Mouse (Mus musculus) forebrain, embryonic 16.5 days (tissue): ENCODE data around the gene Igfbp3. TPM values are rescaled to one million over a fixed set of nuclear protein-coding genes. Genes with fewer than 3 reads are reported as not detected.
A peak's percentile ranks its signal among the peaks of the same experiment; 100 is the strongest.

Experiments
- ATAC-seq: fragments of 200-750 bp; cut with Nextera tagmentation; 2 replicates; pipeline ENCODE4 v1.8.0; 2017; ENCODE audit warnings: mild to moderate bottlenecking, moderate library complexity
- H3K27ac ChIP-seq: fragments of 300-500 bp; sonication (generic); 2 replicates; pipeline ENCODE4 v1.5.1; 2014; ENCODE audit warnings: low read length, control low read depth
- H3K27me3 ChIP-seq: fragments of 300-500 bp; sonication (generic); replicated peaks from 2 replicates; pipeline ENCODE4 v1.6.1; 2014; ENCODE audit warnings: low read length; ENCODE audit not compliant: control insufficient read depth, insufficient read depth
- H3K36me3 ChIP-seq: fragments of 300-500 bp; sonication (generic); 2 replicates; pipeline ENCODE4 v1.6.1; 2014; ENCODE audit not compliant: control insufficient read depth, insufficient read depth
- H3K4me1 ChIP-seq: fragments of 300-500 bp; sonication (generic); replicated peaks from 2 replicates; pipeline ENCODE4 v1.6.1; 2014; ENCODE audit warnings: low read length; ENCODE audit not compliant: control insufficient read depth, insufficient read depth
- H3K4me2 ChIP-seq: fragments of 300-500 bp; sonication (generic); 2 replicates; pipeline ENCODE4 v1.6.1; 2014; ENCODE audit warnings: mild to moderate bottlenecking, low read length, control low read depth
- H3K4me3 ChIP-seq: fragments of 300-500 bp; sonication (generic); replicated peaks from 2 replicates; pipeline ENCODE4 v1.5.1; 2014; ENCODE audit warnings: mild to moderate bottlenecking, low read length, control low read depth
- H3K9ac ChIP-seq: fragments of 300-500 bp; sonication (generic); replicated peaks from 2 replicates; pipeline ENCODE4 v1.6.1; 2014; ENCODE audit warnings: low read depth, low read length, control low read depth
- H3K9me3 ChIP-seq: fragments of 300-500 bp; sonication (generic); 2 replicates; pipeline ENCODE4 v1.6.1; 2016; ENCODE audit warnings: low read length; ENCODE audit not compliant: control insufficient read depth
- WGBS: fragments of 180-500 bp; shearing (Covaris S2); extraction: QIAGEN DNeasy Blood & Tissue Kit; methylation state at CpG from one replicate; pipeline ENCODE4 v1.1.7; 2014; 5-methylcytosine and 5-hydroxymethylcytosine counted together
- polyA plus RNA-seq: library from polyadenylated mRNA; unstranded; fragments of >200 nt; fragmentation: Nextera tagmentation; extraction: Ambion mirVana; gene quantifications from 2 replicates; pipeline ENCODE4 v1.2.1, GENCODE M21; 2015

Gene Igfbp3
- polyA plus RNA-seq, 1 experiment from 2014 or later, result 51.1 TPM

DNA sequence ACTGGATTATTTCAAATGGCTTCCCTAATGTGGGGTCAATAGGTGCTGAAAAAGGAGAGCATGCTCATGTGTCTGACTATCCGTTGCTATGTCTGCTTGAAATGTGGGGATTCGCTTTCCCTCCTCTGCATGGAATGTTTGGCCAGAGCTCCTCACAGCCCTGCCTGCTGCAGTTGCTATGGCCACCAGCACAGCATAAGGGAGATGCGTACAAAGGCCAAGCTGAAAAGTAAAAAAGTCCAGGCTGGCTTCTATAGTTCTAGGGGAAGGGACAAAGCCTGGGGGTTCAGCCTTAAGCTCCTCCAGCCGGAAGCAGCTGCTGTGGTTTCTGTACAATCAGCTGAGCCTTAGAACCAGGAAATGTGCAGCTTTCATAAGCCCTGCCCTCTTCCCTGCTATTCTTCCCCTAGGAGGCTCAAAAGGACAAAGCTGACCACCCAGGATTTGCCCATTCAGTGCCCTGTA is 53.1 kb downstream of the Igfbp3 start:
- H3K9me3 ChIP-seq, result no peaks in the 10 kb centered on the region
- H3K27me3 ChIP-seq, result no peaks in the 10 kb centered on the region
- no peak overlapping the region for H3K4me3 ChIP-seq
- no peak overlapping the region for H3K4me2 ChIP-seq
- H3K27ac ChIP-seq, result no peak overlapping the region
- WGBS, result 51% methylated on average over 4 of the region's 4 CpGs
- no peak overlapping the region for H3K9ac ChIP-seq
- 0 out of 2 replicates have a peak, but pooled peaks cover 2% of the 10 kb centered on the region for H3K4me1 ChIP-seq
- H3K36me3 ChIP-seq, result no peaks in the 10 kb centered on the region
- peak; percentile 46; the same call in 1 of the 2 replicates for ATAC-seq

DNA sequence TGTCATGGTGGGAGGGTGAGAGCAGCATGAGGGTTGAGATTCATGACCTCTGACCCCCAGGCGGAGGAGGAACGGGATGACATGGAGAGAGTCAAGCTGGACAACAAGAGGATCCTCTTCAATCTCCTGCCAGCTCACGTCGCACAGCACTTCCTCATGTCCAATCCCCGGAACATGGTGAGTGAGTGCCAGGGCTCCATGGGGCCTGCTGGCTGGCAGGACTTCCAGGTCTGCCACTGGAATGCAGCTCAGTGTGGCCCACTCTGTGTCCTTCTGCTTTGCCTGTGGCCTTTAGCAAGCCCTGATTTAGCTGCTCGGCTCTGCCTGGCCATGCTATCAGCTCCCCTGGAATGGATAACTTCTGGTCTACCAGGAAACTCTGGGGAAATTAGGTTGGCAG is 53.6 kb downstream of the Igfbp3 start:
- 81% methylated on average over 6 of the region's 6 CpGs for WGBS
- 0 out of 2 replicates have a peak, but pooled peaks cover 2% of the 10 kb centered on the region for H3K4me1 ChIP-seq
- H3K36me3 ChIP-seq, result no peaks in the 10 kb centered on the region
- H3K27ac ChIP-seq, result no peak overlapping the region
- H3K9me3 ChIP-seq, result no peaks in the 10 kb centered on the region
- H3K4me3 ChIP-seq, result no peak overlapping the region
- H3K9ac ChIP-seq, result no peak overlapping the region
- H3K4me2 ChIP-seq, result no peak overlapping the region
- H3K27me3 ChIP-seq, result no peaks in the 10 kb centered on the region
- ATAC-seq, result no peak

DNA sequence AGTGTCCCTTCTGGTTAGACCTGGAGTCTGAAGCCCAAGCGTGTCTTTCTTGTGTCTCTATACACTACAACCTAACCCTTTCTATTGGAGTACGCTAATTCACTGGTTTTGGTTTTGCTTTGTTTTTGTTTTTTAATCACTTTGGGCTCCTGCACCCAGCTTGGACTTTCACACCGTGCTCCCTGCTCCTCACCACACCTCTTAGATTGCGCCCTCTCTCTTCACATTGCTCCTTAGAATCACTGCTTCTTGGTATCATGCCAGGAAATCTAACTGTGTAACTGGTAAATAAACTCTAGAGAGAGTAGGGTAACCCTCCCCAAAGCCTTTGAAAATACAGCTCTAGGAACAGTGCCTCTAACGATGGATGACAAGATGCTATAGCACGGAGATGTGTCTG is 55.5 kb downstream of the Igfbp3 start:
- H3K9ac ChIP-seq, result no peak overlapping the region
- no peaks in the 10 kb centered on the region for H3K9me3 ChIP-seq
- no peak for ATAC-seq
- WGBS, result 76% methylated on average over 6 of the region's 6 CpGs
- H3K4me1 ChIP-seq, result 0 out of 2 replicates have a peak, but pooled peaks cover 2% of the 10 kb centered on the region
- no peak overlapping the region for H3K4me2 ChIP-seq
- no peak overlapping the region for H3K27ac ChIP-seq
- no peak overlapping the region for H3K4me3 ChIP-seq
- no peaks in the 10 kb centered on the region for H3K36me3 ChIP-seq
- no peaks in the 10 kb centered on the region for H3K27me3 ChIP-seq

DNA sequence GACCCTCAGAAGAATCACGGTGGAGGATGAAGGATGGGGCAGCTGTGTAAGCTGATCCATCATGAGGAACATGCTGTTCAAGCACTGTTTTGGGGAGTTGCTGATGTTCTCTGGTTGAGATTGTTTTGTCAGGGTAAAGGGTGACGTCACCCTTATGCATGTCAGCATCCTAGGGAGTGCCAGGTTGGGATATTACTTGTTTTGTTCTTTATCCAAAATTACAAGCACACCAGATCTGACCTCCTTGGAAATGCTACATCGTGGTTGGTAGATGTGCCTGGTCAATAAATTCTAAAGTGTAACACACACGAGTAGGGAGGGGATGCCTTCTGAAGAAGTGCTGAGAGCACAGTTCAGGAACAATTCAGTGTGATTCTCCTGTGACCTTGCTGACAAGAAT is 57.3 kb downstream of the Igfbp3 start:
- Histone ChIP-seq H3K36me3 (no peaks in the 10 kb centered on the region), H3K4me1 (0 out of 2 replicates have a peak, but pooled peaks cover 2% of the 10 kb centered on the region), H3K4me2 (no peak overlapping the region), H3K27me3 (no peaks in the 10 kb centered on the region), H3K9me3 (no peaks in the 10 kb centered on the region), H3K4me3 (no peak overlapping the region), H3K27ac (no peak overlapping the region), H3K9ac (no peak overlapping the region)
- 79% methylated on average over 4 of the region's 4 CpGs for WGBS
- ATAC-seq, result no peak

Other genes starting within 250 kb of the Igfbp3 start
- 9.7 and 11.1 TPM in 2 replicates for gene Adcy1, start 150.4 kb downstream of the Igfbp3 start, polyA plus RNA-seq
- gene Gm11985, start 25.4 kb downstream of the Igfbp3 start, polyA plus RNA-seq, result not detected in 2 replicates
- gene Igfbp1, start 16.1 kb downstream of the Igfbp3 start, polyA plus RNA-seq, result 0.23 TPM in 1 of 2 replicates, not detected in the other